Mouse (Mus musculus): ENCODE data around the gene Inpp4b. TPM values are rescaled to one million over a fixed set of nuclear protein-coding genes. Genes with fewer than 3 reads are reported as not detected.

The Inpp4b gene
- polyA plus RNA-seq, 1 experiment from 2014 or later: 11.4 TPM

DNA sequence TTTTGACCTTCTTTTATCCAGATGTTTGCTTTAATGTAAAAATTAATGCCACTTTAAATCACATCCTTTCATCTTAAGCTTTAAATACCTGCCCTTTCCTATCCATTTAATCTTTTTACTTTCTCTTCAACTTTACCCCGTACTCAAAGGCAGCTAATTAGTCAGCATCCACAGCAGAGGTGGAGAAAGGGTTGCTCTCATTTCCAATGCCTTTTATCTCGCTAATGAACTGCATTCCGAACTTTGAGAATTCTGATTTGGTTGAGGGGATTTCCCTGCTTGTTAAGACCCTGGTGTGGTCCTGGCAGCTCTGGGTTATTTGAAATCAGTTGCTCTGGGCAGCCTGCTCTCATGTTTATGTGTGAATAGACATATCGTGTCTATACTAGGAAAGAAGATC is 185.3 kb downstream of the Inpp4b start:
- DNase-seq (ENCODE audit: low spot score) (no peak), ATAC-seq (ENCODE audit: low FRiP score) (no peak)
- no peaks in the 10 kb centered on the region for H3K27me3 ChIP-seq (ENCODE audit: control insufficient read depth, insufficient read depth, low read length)
- no peaks in the 10 kb centered on the region for H3K36me3 ChIP-seq (replicated peaks; ENCODE audit: control insufficient read depth, insufficient read depth)
- H3K9me3 ChIP-seq (ENCODE audit: control insufficient read depth, low read length): no peaks in the 10 kb centered on the region
- no peak overlapping the region for H3K27ac ChIP-seq
- H3K9ac ChIP-seq: no peak overlapping the region
- H3K4me3 ChIP-seq (replicated peaks; ENCODE audit: low read length): no peak overlapping the region
- WGBS: 17% methylated on average over 4 of the region's 4 CpGs
- no peak overlapping the region for H3K4me2 ChIP-seq (replicated peaks)
- no peaks in the 10 kb centered on the region for H3K4me1 ChIP-seq (replicated peaks; ENCODE audit: control insufficient read depth, insufficient read depth, low read length)

DNA sequence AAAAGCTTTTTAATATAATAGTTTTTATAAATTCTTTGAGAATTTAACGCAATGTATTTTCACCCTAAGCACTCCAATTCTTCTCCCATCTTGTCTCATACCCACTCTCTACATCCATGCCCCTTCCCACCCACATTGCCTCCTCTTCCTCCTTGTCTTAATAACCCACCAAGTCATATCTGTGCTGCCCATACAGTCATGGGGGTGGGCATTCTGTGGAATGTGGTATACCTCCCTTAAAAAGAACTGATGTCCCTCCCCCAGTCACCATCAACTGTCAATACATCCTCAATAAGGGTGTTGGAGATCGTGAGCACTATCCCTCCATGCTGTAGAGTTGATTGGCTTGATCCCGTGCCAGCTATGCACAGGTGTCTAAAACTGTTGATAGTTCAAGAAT is 196.0 kb downstream of the Inpp4b start:
- Histone ChIP-seq H3K9me3 (ENCODE audit: control insufficient read depth, low read length) (no peaks in the 10 kb centered on the region), H3K4me3 (replicated peaks; ENCODE audit: low read length) (no peak overlapping the region), H3K27me3 (ENCODE audit: control insufficient read depth, insufficient read depth, low read length) (no peaks in the 10 kb centered on the region), H3K4me2 (replicated peaks) (no peak overlapping the region), H3K36me3 (replicated peaks; ENCODE audit: control insufficient read depth, insufficient read depth) (no peaks in the 10 kb centered on the region), H3K4me1 (replicated peaks; ENCODE audit: control insufficient read depth, insufficient read depth, low read length) (no peaks in the 10 kb centered on the region), H3K9ac (no peak overlapping the region), H3K27ac (no peak overlapping the region)
- no peak for ATAC-seq (ENCODE audit: low FRiP score)
- 87% methylated on average over 3 of the region's 3 CpGs for WGBS
- DNase-seq (ENCODE audit: low spot score): no peak

DNA sequence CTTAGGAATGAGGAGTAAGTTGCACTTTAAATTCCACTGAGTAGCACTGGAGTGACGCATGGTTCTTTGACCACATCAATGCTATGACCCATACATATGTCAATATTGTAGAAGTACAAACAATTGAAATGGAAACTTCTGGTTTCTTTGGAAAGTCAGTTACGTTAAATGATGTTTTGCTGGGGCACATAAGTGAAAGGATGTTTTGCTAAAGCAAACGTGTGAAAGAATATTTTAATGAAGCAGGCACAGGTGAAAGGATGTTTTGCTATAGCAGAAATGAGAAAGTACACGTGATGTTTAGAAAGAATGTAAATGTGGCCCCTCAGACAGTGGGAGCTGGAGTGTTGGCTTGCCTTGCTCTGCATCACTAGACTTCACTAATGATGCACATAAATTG is 216.2 kb downstream of the Inpp4b start:
- H3K4me2 ChIP-seq (replicated peaks): no peak overlapping the region
- no peak for ATAC-seq (ENCODE audit: low FRiP score)
- H3K36me3 ChIP-seq (replicated peaks; ENCODE audit: control insufficient read depth, insufficient read depth): no peaks in the 10 kb centered on the region
- no peak overlapping the region for H3K4me3 ChIP-seq (replicated peaks; ENCODE audit: low read length)
- no peaks in the 10 kb centered on the region for H3K9me3 ChIP-seq (ENCODE audit: control insufficient read depth, low read length)
- H3K4me1 ChIP-seq (replicated peaks; ENCODE audit: control insufficient read depth, insufficient read depth, low read length): no peaks in the 10 kb centered on the region
- 86% methylated on average over 4 of the region's 4 CpGs for WGBS
- H3K27me3 ChIP-seq (ENCODE audit: control insufficient read depth, insufficient read depth, low read length): no peaks in the 10 kb centered on the region
- no peak overlapping the region for H3K27ac ChIP-seq
- DNase-seq (ENCODE audit: low spot score): no peak
- H3K9ac ChIP-seq: no peak overlapping the region

DNA sequence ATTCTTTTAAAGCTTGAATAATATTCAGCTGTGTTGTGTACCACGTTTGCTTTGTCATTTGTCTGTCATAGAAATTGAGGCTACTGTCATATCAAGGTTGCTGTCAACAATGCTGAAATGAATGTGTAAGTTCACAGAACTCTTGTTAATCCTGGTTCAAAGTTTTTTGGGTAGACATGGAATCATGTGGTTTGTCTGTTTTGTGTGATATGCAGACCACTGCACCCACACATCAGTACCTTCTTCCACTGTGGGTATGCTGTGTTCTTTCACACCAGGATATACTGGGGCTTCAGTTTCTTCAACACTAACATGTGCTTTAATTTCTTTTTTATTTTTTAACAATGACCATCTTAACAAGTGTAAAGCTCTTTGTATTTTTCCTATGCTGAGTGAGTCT is 220.0 kb downstream of the Inpp4b start:
- WGBS: 63% methylated on average over 1 of the region's 1 CpGs
- H3K9ac ChIP-seq: no peak overlapping the region
- H3K36me3 ChIP-seq (replicated peaks; ENCODE audit: control insufficient read depth, insufficient read depth): no peaks in the 10 kb centered on the region
- no peaks in the 10 kb centered on the region for H3K27me3 ChIP-seq (ENCODE audit: control insufficient read depth, insufficient read depth, low read length)
- H3K4me3 ChIP-seq (replicated peaks; ENCODE audit: low read length): no peak overlapping the region
- no peaks in the 10 kb centered on the region for H3K9me3 ChIP-seq (ENCODE audit: control insufficient read depth, low read length)
- H3K4me1 ChIP-seq (replicated peaks; ENCODE audit: control insufficient read depth, insufficient read depth, low read length): no peaks in the 10 kb centered on the region
- no peak for DNase-seq (ENCODE audit: low spot score)
- H3K27ac ChIP-seq: no peak overlapping the region
- H3K4me2 ChIP-seq (replicated peaks): no peak overlapping the region
- no peak for ATAC-seq (ENCODE audit: low FRiP score)

DNA sequence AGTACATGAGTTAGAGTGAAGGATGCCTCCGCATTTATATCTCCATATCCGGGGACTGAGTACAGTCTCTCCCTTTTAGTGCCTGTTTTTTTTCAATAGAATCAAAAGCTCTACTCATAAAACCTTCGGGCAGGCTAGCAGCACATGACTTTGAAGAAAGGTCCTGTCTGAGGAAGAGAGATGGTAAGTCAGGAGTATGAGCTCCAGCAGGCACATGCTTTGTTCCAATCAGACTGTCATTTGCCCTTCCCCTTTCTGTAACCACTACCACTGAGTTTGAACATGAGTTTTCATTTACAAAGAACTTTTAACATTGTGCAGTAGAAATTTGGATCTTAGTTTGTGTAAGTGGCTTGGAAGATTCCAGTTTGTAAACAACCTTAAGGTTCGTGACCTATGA is 223.1 kb downstream of the Inpp4b start:
- Histone ChIP-seq H3K4me3 (replicated peaks; ENCODE audit: low read length) (no peak overlapping the region), H3K9ac (no peak overlapping the region), H3K4me1 (replicated peaks; ENCODE audit: control insufficient read depth, insufficient read depth, low read length) (no peaks in the 10 kb centered on the region), H3K9me3 (ENCODE audit: control insufficient read depth, low read length) (no peaks in the 10 kb centered on the region), H3K27me3 (ENCODE audit: control insufficient read depth, insufficient read depth, low read length) (no peaks in the 10 kb centered on the region), H3K36me3 (replicated peaks; ENCODE audit: control insufficient read depth, insufficient read depth) (no peaks in the 10 kb centered on the region), H3K27ac (no peak overlapping the region), H3K4me2 (replicated peaks) (no peak overlapping the region)
- 88% methylated on average over 4 of the region's 4 CpGs for WGBS
- no peak for ATAC-seq (ENCODE audit: low FRiP score)
- no peak for DNase-seq (ENCODE audit: low spot score)

DNA sequence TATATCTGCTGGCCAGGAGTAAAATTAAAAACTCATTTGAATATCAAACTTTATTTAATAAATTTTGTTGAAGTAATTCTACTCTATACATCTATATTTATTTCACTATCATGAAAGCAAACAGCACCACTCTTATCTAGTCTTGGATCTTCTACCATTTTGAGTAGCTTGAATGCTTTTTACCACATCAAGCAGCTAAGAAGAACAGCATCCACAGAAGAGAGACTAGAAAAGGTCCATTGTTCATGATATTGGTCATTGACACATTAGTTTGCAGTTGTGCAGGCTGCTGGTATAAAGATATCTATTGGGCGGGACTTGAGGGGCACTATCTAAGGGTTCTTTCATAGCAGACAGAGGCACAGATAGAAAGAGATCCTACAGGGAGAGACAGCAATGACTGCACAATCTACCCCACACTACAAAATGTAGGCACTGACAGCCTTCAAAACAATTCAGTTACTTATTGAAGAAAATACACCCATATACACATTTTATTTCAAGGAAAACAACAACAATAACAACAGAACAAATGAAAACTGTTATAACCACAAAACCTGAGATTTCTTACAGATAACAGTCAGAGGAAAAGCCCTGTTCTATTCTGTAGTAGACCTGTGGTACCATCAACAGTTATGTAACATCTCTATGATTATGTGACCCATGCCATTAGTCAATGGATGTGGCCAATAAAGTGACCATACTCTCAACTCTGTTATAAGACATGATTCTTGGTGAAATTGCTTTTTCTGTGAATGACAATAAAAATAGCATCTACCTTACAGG is 230.2 kb downstream of the Inpp4b start:
- H3K4me1 ChIP-seq (replicated peaks; ENCODE audit: control insufficient read depth, insufficient read depth, low read length): no peaks in the 10 kb centered on the region
- WGBS: 86% methylated on average over 1 of the region's 1 CpGs
- H3K27me3 ChIP-seq (ENCODE audit: control insufficient read depth, insufficient read depth, low read length): no peaks in the 10 kb centered on the region
- H3K4me2 ChIP-seq (replicated peaks): no peak overlapping the region
- ATAC-seq (ENCODE audit: low FRiP score): no peak
- H3K9ac ChIP-seq: no peak overlapping the region
- H3K9me3 ChIP-seq (ENCODE audit: control insufficient read depth, low read length): no peaks in the 10 kb centered on the region
- no peak overlapping the region for H3K27ac ChIP-seq
- DNase-seq (ENCODE audit: low spot score): no peak
- H3K4me3 ChIP-seq (replicated peaks; ENCODE audit: low read length): no peak overlapping the region
- no peaks in the 10 kb centered on the region for H3K36me3 ChIP-seq (replicated peaks; ENCODE audit: control insufficient read depth, insufficient read depth)

DNA sequence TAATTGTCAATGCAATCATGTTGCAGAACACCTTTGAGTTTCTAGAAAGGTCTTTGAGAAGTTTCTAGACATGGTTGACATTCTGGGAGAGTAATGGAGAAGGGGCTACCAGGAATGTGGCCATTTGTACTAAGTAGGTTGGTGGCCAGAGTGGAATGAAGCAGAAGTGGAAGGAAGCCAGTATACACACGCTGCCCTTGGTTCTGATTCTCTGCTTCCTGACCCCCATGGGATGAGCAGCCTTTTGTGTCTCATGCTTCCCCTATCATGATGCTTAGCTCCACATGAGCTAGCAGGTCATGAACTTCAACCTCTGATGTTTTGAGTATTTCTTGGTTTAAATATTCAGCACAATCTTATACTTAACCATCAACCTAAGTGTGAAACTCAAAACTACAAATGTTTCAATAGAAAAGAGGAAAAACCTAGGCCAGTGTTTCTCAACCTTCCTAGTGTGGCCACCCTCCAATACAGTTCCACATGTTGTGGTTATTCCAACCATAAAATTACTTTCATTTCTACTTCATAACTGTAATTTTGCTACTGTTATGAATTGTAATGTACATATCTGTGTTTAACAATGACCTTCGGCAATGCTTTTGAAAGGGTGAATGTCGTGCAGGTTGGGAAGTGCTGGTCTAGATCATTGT is 233.0 kb downstream of the Inpp4b start:
- ATAC-seq (ENCODE audit: low FRiP score): no peak

DNA sequence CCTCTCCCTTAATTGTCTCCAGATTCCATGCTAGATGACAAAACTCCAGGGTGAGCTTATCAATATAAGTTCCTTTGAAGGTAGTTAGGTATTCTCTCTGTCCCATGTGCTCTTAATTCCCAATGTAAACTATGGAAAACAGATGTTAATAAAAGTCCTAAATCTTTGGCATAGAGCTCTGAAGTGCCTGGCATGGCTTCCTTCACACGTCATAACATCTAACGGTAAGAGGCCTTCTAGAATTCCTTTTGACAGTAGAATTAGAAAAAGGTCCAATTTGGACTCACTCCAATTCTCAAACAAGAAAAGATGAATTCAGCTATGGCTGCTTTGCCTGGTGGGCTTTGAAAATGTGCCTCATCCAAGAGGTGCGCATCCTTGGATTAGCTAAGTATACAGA is 236.6 kb downstream of the Inpp4b start:
- Histone ChIP-seq H3K27ac (no peak overlapping the region), H3K4me2 (replicated peaks) (no peak overlapping the region), H3K36me3 (replicated peaks; ENCODE audit: control insufficient read depth, insufficient read depth) (no peaks in the 10 kb centered on the region), H3K27me3 (ENCODE audit: control insufficient read depth, insufficient read depth, low read length) (no peaks in the 10 kb centered on the region), H3K4me1 (replicated peaks; ENCODE audit: control insufficient read depth, insufficient read depth, low read length) (no peaks in the 10 kb centered on the region), H3K9ac (no peak overlapping the region), H3K4me3 (replicated peaks; ENCODE audit: low read length) (no peak overlapping the region), H3K9me3 (ENCODE audit: control insufficient read depth, low read length) (no peaks in the 10 kb centered on the region)
- DNase-seq (ENCODE audit: low spot score): no peak
- WGBS: 79% methylated on average over 3 of the region's 3 CpGs
- ATAC-seq (ENCODE audit: low FRiP score): no peak

More for the DNA sequence above, 233.0 kb downstream of the Inpp4b start:
- Histone ChIP-seq H3K4me2 (replicated peaks) (no peak overlapping the region), H3K9me3 (ENCODE audit: control insufficient read depth, low read length) (no peaks in the 10 kb centered on the region), H3K9ac (no peak overlapping the region), H3K4me1 (replicated peaks; ENCODE audit: control insufficient read depth, insufficient read depth, low read length) (no peaks in the 10 kb centered on the region), H3K4me3 (replicated peaks; ENCODE audit: low read length) (no peak overlapping the region), H3K36me3 (replicated peaks; ENCODE audit: control insufficient read depth, insufficient read depth) (no peaks in the 10 kb centered on the region), H3K27ac (no peak overlapping the region), H3K27me3 (ENCODE audit: control insufficient read depth, insufficient read depth, low read length) (no peaks in the 10 kb centered on the region)
- no peak for DNase-seq (ENCODE audit: low spot score)
- 95% methylated on average over 3 of the region's 3 CpGs for WGBS

DNA sequence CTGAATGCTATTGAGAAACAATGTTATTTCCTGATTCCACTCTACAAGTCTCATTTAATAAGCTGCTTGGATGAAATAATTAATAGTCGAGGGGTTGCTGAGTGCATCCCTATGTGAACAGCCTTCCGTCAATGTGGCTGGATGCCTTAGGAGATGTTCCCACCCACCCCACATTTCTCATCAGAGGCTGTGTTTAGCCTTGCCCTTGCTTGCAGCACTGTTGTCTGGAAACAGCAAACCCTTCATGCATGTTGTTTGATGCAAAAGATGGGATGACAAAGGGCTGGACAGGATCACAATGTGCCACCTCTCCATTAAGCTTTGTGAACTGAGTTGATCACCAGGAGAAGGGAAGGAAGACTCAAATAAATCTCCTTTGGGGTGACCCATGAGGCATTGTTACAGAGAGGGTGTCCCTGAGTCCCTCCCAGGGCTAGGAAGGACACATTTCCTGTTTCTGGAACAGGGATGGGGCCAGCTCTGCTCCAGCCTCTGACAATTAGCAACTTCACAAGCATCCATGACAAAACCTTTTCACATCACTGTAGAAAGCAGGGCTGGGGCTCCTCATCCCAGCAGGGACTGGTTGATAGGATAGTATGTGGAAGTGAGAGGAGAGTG is 239.6 kb downstream of the Inpp4b start:
- H3K4me2 ChIP-seq (replicated peaks): no peak overlapping the region
- no peaks in the 10 kb centered on the region for H3K36me3 ChIP-seq (replicated peaks; ENCODE audit: control insufficient read depth, insufficient read depth)
- WGBS: 74% methylated on average over 2 of the region's 2 CpGs
- no peak overlapping the region for H3K4me3 ChIP-seq (replicated peaks; ENCODE audit: low read length)
- no peaks in the 10 kb centered on the region for H3K4me1 ChIP-seq (replicated peaks; ENCODE audit: control insufficient read depth, insufficient read depth, low read length)
- H3K27me3 ChIP-seq (ENCODE audit: control insufficient read depth, insufficient read depth, low read length): no peaks in the 10 kb centered on the region
- no peak for ATAC-seq (ENCODE audit: low FRiP score)
- DNase-seq (ENCODE audit: low spot score): no peak
- no peak overlapping the region for H3K27ac ChIP-seq
- H3K9me3 ChIP-seq (ENCODE audit: control insufficient read depth, low read length): no peaks in the 10 kb centered on the region
- H3K9ac ChIP-seq: no peak overlapping the region

Data from hindbrain, embryonic 14.5 days (tissue).